Mouse (Mus musculus) intestine, embryonic 15.5 days (tissue): ENCODE data around the gene Ehbp1. TPM values are rescaled to one million over a fixed set of nuclear protein-coding genes. Genes with fewer than 3 reads are reported as not detected.

ENCODE experiments used
- ATAC-seq: fragments of 200-750 bp; cut with Nextera tagmentation; 2 replicates; pipeline ENCODE4 v1.8.0; 2017; ENCODE audit warnings: moderate TSS enrichment, moderate library complexity
- H3K27ac ChIP-seq: fragments of 300-500 bp; sonication (generic); 2 replicates; pipeline ENCODE4 v1.5.1; 2015; ENCODE audit warnings: mild to moderate bottlenecking, inconsistent platforms
- H3K27me3 ChIP-seq: fragments of 300-500 bp; sonication (generic); replicated peaks from 2 replicates; pipeline ENCODE4 v1.6.1; 2015; ENCODE audit warnings: inconsistent platforms
- H3K36me3 ChIP-seq: fragments of 300-500 bp; sonication (generic); 2 replicates; pipeline ENCODE4 v1.6.1; 2015; ENCODE audit warnings: inconsistent platforms
- H3K4me1 ChIP-seq: fragments of 300-500 bp; sonication (generic); replicated peaks from 2 replicates; pipeline ENCODE4 v1.6.1; 2015; ENCODE audit warnings: inconsistent platforms
- H3K4me2 ChIP-seq: fragments of 300-500 bp; sonication (generic); replicated peaks from 2 replicates; pipeline ENCODE4 v1.6.1; 2015; ENCODE audit warnings: mild to moderate bottlenecking, inconsistent platforms
- H3K4me3 ChIP-seq: fragments of 300-500 bp; sonication (generic); replicated peaks from 2 replicates; pipeline ENCODE4 v1.5.1; 2015; ENCODE audit warnings: inconsistent platforms
- H3K9ac ChIP-seq: fragments of 300-500 bp; sonication (generic); 2 replicates; pipeline ENCODE4 v1.6.1; 2015; ENCODE audit warnings: inconsistent platforms
- H3K9me3 ChIP-seq: fragments of 300-500 bp; sonication (generic); 2 replicates; pipeline ENCODE4 v1.6.1; 2016; ENCODE audit warnings: inconsistent platforms
- WGBS: fragments of 180-500 bp; shearing (Covaris S2); methylation state at CpG from one replicate; pipeline ENCODE4 v1.1.7; 2015; 5-methylcytosine and 5-hydroxymethylcytosine counted together
- polyA plus RNA-seq: library from polyadenylated mRNA; unstranded; fragments of >200 nt; fragmentation: Nextera tagmentation; extraction: Ambion mirVana; gene quantifications from 2 replicates; pipeline ENCODE4 v1.2.1, GENCODE M21; 2015

The Ehbp1 gene
- polyA plus RNA-seq, 1 experiment from 2014 or later = 8.8 TPM

DNA sequence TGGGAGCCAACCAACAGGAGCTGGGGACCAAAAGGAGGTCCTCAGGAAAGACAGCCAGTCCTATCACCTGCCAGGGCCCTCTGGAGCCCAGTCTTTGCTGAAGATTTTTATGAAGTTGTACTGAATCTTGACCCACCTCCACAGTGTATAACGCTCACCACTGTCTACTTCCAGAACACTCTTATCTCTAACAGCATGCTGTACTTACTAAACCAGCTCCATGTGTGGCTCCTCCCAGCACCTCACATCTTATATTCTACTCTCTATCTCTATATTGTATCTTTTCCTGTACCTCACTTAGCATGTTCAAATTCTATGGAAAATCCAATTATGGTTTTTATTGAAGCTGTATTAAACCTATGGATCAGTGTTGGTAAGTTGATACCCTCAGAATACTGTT, 163.5 kb downstream of the Ehbp1 start:
- H3K4me2 ChIP-seq = no peak overlapping the region
- WGBS = 86% methylated on average over 1 of the region's 1 CpGs
- no peaks in the 10 kb centered on the region for H3K27me3 ChIP-seq
- no peak overlapping the region for H3K4me3 ChIP-seq
- no peak for ATAC-seq
- H3K4me1 ChIP-seq = no peaks in the 10 kb centered on the region
- H3K36me3 ChIP-seq = no peaks in the 10 kb centered on the region
- no peak overlapping the region for H3K27ac ChIP-seq
- no peak overlapping the region for H3K9ac ChIP-seq
- no peaks in the 10 kb centered on the region for H3K9me3 ChIP-seq

DNA sequence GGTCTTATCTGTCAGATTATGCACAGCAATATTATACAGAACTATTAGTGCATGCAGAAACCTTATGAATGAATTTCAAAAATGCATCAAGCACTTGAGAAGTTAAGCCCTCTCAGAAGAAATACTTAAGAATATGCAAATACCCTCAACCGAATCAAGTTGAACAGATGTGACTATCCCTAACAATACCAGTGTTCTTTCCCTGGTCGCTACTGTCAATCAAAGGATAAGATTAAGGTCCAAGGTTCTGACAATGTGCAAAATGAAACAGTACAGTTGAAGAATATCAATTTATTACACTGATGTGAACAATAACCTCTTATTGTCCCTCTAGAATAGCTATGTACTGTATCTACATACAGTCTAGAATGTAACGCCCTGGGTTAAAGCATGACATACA, 167.8 kb downstream of the Ehbp1 start:
- Histone ChIP-seq H3K4me3 (no peak overlapping the region), H3K4me2 (no peak overlapping the region), H3K4me1 (no peaks in the 10 kb centered on the region), H3K27ac (no peak overlapping the region), H3K27me3 (no peaks in the 10 kb centered on the region), H3K9ac (no peak overlapping the region), H3K9me3 (no peaks in the 10 kb centered on the region), H3K36me3 (no peaks in the 10 kb centered on the region)
- WGBS = 85% methylated on average over 3 of the region's 3 CpGs
- no peak for ATAC-seq

DNA sequence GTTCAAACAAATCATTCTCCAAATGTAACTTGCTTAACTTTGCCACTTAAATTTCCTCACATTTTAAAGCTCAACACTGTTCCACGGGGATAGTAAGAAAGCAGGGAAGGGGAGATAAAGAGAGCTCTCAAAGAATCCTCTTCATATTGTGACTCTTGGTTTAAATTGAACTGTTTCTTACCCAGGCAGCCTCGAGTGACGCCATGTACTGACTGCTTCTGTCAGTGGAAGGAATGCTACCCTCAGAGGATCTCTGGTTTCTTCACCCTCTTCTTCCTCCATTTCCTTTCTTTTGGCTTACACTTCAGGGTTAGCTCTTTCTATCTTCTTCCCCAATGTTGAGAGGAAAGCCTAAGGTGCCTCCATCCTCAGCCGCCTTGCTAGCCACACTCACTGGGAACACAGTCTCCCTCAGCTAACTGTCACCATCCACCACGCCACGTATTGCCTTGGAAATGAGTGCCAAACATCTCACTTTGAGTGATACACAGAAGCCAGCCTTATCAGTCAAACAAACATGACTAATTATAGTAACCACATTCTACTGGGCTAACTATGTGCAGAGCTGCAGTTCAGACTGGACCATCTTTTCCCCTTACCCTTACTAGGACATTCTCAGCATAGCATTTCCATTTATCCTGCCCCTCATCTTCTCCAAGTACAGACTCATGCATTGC, 171.0 kb downstream of the Ehbp1 start:
- no peaks in the 10 kb centered on the region for H3K27me3 ChIP-seq
- H3K9ac ChIP-seq = no peak overlapping the region
- 80% methylated on average over 6 of the region's 6 CpGs for WGBS
- H3K4me2 ChIP-seq = no peak overlapping the region
- H3K9me3 ChIP-seq = no peaks in the 10 kb centered on the region
- H3K27ac ChIP-seq = no peak overlapping the region
- H3K4me3 ChIP-seq = no peak overlapping the region
- H3K36me3 ChIP-seq = no peaks in the 10 kb centered on the region
- H3K4me1 ChIP-seq = no peaks in the 10 kb centered on the region
- ATAC-seq = no peak

DNA sequence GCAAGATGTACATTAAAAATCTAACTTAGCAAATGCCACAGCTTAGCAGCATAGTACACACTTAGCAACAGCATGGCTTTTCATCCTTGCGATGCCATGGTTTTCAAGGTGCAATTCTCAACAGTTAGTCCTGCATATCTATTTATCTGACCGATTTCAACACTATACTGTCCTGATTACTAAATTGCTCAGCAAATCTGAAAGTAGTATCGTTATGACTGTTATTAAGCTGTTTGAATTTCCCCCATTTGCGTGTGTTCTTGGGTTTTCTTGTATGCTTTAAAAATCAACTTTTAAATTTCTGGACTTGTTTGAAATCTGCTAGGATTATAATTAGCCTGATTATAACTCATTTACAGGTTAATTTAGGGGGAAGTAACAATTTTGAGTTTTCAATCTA, 184.2 kb downstream of the Ehbp1 start:
- no peak for ATAC-seq

DNA sequence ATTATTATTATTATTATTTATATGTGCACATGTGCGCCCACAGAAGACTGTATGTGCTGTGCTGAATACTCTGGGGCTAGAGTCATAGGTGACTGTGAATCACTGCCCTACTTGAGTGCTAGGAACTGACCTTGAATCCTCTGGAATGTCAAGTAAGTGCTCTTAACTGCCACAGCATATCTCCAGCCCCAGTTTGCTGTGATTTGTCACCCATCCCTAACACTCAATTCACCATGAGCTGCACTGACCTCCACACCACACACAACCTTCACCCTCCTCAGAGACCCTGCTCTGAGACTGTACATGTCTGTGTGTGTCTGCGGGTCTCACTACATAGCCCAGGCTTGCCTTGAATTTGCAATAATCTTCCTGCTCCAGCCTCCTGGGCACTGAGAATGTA, 185.9 kb downstream of the Ehbp1 start:
- Histone ChIP-seq H3K4me3 (no peak overlapping the region), H3K9ac (no peak overlapping the region), H3K4me2 (no peak overlapping the region), H3K27me3 (no peaks in the 10 kb centered on the region), H3K4me1 (no peaks in the 10 kb centered on the region; the same call in 1 of the 2 replicates), H3K36me3 (no peaks in the 10 kb centered on the region), H3K9me3 (no peaks in the 10 kb centered on the region), H3K27ac (no peak overlapping the region)
- WGBS = 83% methylated on average over 2 of the region's 2 CpGs
- no peak for ATAC-seq

More for the DNA sequence above, 184.2 kb downstream of the Ehbp1 start:
- Histone ChIP-seq H3K27ac (no peak overlapping the region), H3K36me3 (no peaks in the 10 kb centered on the region), H3K9me3 (no peaks in the 10 kb centered on the region), H3K27me3 (no peaks in the 10 kb centered on the region), H3K4me1 (no peaks in the 10 kb centered on the region; the same call in 1 of the 2 replicates), H3K4me2 (no peak overlapping the region), H3K9ac (no peak overlapping the region), H3K4me3 (no peak overlapping the region)
- 87% methylated on average over 4 of the region's 4 CpGs for WGBS

DNA sequence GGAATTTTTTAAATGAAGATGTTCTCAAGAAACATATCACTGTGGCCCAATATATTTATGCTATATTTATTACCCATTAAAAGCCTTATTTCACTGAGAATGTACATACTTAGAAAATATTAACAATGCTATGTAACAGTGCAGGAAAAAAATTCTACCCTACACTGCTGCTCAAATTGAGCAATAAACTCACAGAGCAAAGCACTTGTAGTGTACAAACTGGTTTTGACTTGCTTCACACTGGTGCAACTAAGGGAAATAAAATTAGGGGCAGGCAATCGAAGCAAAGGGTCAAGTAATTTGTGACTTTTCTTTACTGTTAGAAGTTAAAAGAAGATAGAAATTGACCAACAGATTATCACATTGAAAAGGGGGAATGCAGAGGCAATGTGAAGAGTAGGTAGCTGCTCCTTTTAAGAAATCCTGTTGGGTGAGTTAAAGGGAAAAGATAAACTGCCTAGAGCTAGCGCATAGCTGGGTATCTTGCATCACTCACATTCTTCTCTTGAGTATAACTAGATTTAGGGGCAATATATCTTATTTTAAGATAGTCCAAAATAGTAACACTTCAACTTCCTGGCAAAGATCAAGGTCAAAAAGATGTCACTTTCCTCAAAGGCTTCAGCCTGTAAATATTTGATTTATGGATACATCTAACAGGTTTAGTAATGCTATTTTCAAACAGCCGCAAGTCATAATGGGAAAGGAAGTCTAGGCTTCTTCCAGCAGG, 186.6 kb downstream of the Ehbp1 start:
- Histone ChIP-seq H3K9me3 (no peaks in the 10 kb centered on the region), H3K27ac (no peak overlapping the region), H3K27me3 (no peaks in the 10 kb centered on the region), H3K4me1 (no peaks in the 10 kb centered on the region; the same call in 1 of the 2 replicates), H3K36me3 (no peaks in the 10 kb centered on the region), H3K4me3 (no peak overlapping the region), H3K4me2 (no peak overlapping the region), H3K9ac (no peak overlapping the region)
- 67% methylated on average over 3 of the region's 3 CpGs for WGBS
- no peak for ATAC-seq

DNA sequence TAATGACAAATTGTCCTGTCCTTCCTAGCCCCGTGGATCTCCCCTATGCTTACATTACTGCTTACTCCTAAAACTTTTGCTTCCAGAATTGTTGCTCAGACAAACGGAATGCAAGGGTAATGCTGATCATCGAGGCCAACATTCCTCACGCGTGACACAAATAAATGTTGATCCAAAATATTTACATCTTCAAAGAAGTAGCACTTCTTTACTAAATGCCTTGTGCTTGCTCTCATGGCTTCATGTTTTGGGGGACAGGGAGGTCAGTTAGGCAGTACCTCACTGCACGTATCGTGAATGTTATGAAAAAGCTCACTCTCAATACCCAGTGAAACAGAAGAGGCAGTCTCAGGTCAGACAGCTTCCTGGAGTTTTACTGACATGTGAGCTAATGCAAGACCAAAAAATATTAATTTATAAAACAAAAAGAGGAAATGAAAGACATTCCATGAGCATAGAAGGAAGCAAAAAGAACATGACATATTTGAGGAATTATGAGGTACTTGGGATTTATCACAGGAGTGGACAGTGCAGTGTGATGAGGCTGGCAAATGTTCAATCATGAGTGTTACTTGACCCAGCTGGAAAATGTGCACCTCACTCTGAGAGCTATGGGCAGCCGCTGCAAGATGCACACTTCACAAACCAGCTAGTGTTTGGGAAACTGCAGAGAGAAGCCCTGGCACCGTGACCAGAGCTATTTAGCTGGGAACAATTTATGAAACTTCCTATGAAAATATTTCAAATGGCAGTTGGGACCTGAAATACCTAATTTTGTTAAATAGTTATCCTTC, 187.4 kb downstream of the Ehbp1 start:
- ATAC-seq = no peak
- 55% methylated on average over 9 of the region's 9 CpGs for WGBS
- Histone ChIP-seq H3K27me3 (no peaks in the 10 kb centered on the region), H3K36me3 (no peaks in the 10 kb centered on the region), H3K4me3 (no peak overlapping the region), H3K9ac (no peak overlapping the region), H3K4me1 (no peaks in the 10 kb centered on the region; the same call in 1 of the 2 replicates), H3K4me2 (no peak overlapping the region), H3K27ac (no peak overlapping the region), H3K9me3 (no peaks in the 10 kb centered on the region)

DNA sequence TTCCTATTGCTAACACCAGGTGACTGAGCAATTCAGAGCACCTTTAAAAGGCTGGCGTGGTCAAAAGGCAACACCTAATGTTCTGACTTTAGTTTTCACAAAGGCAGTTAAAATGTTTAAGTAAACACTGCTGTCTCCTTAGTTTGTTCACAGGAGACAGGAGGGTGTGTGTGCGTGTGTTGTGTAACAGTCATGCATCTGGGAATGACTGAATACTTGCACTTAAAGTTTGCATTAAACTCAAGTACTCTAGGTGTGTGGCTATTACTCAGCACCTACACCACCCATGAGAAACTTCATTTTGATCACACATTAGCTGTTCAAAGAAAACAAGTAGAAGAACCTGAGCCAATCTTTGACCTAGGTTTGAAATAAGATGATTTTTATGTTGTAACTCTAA, 201.4 kb downstream of the Ehbp1 start:
- 55% methylated on average over 2 of the region's 2 CpGs for WGBS
- H3K4me1 ChIP-seq = no peaks in the 10 kb centered on the region
- H3K4me3 ChIP-seq = no peak overlapping the region
- no peak overlapping the region for H3K4me2 ChIP-seq
- no peaks in the 10 kb centered on the region for H3K9me3 ChIP-seq
- H3K36me3 ChIP-seq = no peaks in the 10 kb centered on the region
- ATAC-seq = no peak
- no peak overlapping the region for H3K27ac ChIP-seq
- H3K9ac ChIP-seq = no peak overlapping the region
- H3K27me3 ChIP-seq = no peaks in the 10 kb centered on the region

DNA sequence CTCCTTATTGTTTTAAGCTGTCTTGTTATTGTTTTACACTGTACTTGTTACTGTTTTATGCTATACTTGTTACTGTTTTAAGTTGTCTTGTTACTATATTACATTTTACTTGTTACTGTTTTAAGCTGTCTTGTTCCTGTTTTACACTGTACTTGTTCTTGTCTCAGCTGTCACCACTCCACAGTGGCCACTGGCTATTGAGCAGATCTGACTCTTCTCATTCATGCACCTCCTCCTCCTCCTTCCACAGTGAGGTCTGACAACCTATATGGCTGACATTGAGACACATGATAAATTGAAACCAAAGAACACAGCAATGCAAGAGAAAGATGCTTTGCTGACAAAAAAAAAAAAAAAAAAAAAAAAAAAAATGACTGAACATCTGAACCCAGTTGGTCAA, 203.6 kb downstream of the Ehbp1 start:
- ATAC-seq = no peak
- no peaks in the 10 kb centered on the region for H3K9me3 ChIP-seq
- no peak overlapping the region for H3K4me2 ChIP-seq
- no peaks in the 10 kb centered on the region for H3K4me1 ChIP-seq
- H3K27ac ChIP-seq = no peak overlapping the region
- H3K4me3 ChIP-seq = no peak overlapping the region
- H3K9ac ChIP-seq = no peak overlapping the region
- no peaks in the 10 kb centered on the region for H3K27me3 ChIP-seq
- H3K36me3 ChIP-seq = no peaks in the 10 kb centered on the region

DNA sequence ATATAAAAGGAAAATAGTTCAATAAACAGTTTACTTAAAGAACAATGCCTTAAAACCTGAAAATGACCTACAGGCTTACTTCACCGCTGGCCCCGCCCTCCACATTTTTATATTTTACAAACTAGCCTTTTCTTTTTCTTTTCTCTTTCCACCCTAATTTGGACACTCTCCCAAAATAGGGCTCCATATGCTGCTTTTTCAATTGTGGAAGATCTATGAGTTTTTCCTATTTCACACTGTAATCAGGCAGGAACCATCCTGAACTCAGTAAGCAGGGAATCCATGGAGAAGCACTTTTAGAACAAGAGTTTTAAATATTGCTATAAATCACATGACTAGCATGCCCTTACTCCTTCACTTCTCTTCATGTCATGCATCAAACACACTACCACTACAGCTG, 216.9 kb downstream of the Ehbp1 start:
- Histone ChIP-seq H3K4me1 (no peaks in the 10 kb centered on the region), H3K4me3 (no peak overlapping the region), H3K9ac (no peak overlapping the region), H3K36me3 (no peaks in the 10 kb centered on the region), H3K27ac (no peak overlapping the region), H3K27me3 (no peaks in the 10 kb centered on the region), H3K4me2 (no peak overlapping the region), H3K9me3 (no peaks in the 10 kb centered on the region)
- no peak for ATAC-seq
- 96% methylated on average over 2 of the region's 2 CpGs for WGBS

DNA sequence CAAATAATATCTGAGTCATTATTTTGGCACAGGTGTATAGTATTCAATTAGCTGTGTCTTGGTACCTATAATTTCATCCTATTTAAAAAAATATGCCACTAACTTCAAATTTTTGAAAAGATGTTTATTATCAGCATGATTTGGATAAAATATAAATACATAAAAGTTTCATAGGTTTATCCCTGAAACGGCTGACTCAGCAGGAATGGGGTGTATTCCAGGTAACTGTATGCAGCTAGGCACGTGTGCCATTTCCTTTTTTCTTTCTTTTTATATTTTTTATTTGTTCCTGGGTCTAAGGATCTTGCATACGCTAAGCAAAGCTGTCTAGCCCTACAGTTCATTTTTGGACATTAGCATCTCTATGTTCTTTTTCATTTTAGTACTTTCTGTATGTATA, 223.2 kb downstream of the Ehbp1 start:
- H3K27ac ChIP-seq = no peak overlapping the region
- no peaks in the 10 kb centered on the region for H3K27me3 ChIP-seq
- H3K4me2 ChIP-seq = no peak overlapping the region
- no peaks in the 10 kb centered on the region for H3K9me3 ChIP-seq
- no peak overlapping the region for H3K4me3 ChIP-seq
- no peaks in the 10 kb centered on the region for H3K36me3 ChIP-seq
- no peak overlapping the region for H3K9ac ChIP-seq
- no peak for ATAC-seq
- WGBS = 93% methylated on average over 3 of the region's 3 CpGs
- no peaks in the 10 kb centered on the region for H3K4me1 ChIP-seq

DNA sequence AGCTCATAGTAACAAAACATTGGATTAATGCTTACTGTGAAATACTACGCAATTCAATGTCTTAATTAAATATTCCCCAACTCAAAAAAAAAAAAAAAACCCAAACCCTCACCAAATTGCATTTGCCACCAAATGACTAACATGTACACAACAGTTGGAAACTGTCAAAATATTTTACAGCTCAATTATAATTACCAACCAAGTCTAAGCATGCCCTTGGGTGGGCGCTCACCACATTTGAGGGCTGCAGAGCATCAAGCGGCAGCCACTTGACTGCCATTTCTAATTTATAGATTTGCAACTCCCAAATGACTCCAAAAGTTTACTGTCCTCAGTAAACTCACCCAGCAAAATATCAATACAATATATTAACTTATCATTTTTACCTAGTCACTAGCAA, 229.9 kb downstream of the Ehbp1 start:
- H3K36me3 ChIP-seq = no peaks in the 10 kb centered on the region
- H3K27ac ChIP-seq = no peak overlapping the region
- H3K4me3 ChIP-seq = no peak overlapping the region
- no peak for ATAC-seq
- no peaks in the 10 kb centered on the region for H3K27me3 ChIP-seq
- 91% methylated on average over 3 of the region's 3 CpGs for WGBS
- H3K9me3 ChIP-seq = no peaks in the 10 kb centered on the region
- H3K4me1 ChIP-seq = no peaks in the 10 kb centered on the region
- H3K4me2 ChIP-seq = no peak overlapping the region
- H3K9ac ChIP-seq = no peak overlapping the region
